Mouse (Mus musculus): Measurements from ENCODE around the gene Cer1. TPM values are rescaled to one million over a fixed set of nuclear protein-coding genes. Genes with fewer than 3 reads are reported as not detected.

Cer1 gene
- polyA plus RNA-seq, 1 experiment from 2014 or later: not detected

DNA sequence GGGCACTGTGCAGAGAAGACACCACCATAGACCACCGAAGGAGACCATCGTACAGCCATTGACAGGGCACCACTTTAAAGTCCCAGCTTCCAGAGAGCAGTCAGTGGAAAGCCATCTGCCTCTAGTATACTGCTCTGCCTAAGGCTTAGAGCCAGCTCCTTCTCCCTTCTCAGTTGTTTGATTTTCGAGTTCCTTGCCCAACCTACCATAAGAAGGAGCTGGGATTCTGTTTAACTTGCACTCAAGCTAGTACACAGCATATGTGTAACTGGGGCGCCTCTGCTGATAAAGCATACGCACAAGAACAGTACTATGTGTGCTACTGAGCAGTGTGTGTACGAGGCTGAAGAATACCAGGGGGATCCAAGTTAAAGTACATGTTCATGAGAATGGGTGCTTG lies 5.8 kb downstream of the Cer1 start:
- no peak overlapping the region for H3K9ac ChIP-seq (ENCODE audit: low read depth, low read length)
- DNase-seq (ENCODE audit: low spot score) (no peak), ATAC-seq (replicated peaks; ENCODE audit: low FRiP score, low read depth) (no peak)
- H3K4me2 ChIP-seq (ENCODE audit: low read length): no peak overlapping the region
- H3K36me3 ChIP-seq (ENCODE audit: insufficient read depth, low read length): no peaks in the 10 kb centered on the region
- WGBS: 89% methylated on average over 6 of the region's 6 CpGs
- H3K4me3 ChIP-seq (replicated peaks; ENCODE audit: low read depth, low read length): no peak overlapping the region
- no peaks in the 10 kb centered on the region for H3K4me1 ChIP-seq (replicated peaks; ENCODE audit: insufficient read depth, low read length)
- no peaks in the 10 kb centered on the region for H3K27me3 ChIP-seq (ENCODE audit: insufficient read depth, low read length)
- TF ChIP-seq CTCF (IDR thresholded peaks at IDR 0.05; ENCODE audit: low read depth): no peak
- H3K9me3 ChIP-seq (replicated peaks; ENCODE audit: low read length): no peaks in the 10 kb centered on the region
- H3K27ac ChIP-seq: no peak overlapping the region

DNA sequence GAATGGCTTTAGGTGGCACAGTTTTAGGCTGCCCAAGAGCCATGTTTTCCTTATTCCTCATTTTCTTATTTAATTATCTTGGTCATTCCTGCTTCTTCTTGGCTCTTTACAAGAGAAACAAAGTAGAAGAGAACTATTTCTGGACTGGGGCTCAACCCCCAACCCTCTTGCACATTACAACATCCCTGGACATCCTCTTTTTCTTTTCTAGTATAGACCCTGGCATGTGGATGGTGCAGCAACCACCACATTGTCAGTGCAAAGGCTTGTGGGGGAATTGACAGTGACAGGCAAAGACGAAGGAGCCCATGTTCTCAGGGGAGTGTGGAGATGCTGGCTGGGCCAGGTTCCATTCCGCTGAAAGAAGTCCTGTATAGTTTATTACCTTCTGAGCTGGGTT lies 8.3 kb downstream of the Cer1 start:
- Histone ChIP-seq H3K4me2 (ENCODE audit: low read length) (no peak overlapping the region), H3K27me3 (ENCODE audit: insufficient read depth, low read length) (no peaks in the 10 kb centered on the region), H3K27ac (no peak overlapping the region), H3K36me3 (ENCODE audit: insufficient read depth, low read length) (no peaks in the 10 kb centered on the region), H3K4me1 (replicated peaks; ENCODE audit: insufficient read depth, low read length) (no peaks in the 10 kb centered on the region), H3K9ac (ENCODE audit: low read depth, low read length) (no peak overlapping the region), H3K4me3 (replicated peaks; ENCODE audit: low read depth, low read length) (no peak overlapping the region), H3K9me3 (replicated peaks; ENCODE audit: low read length) (no peaks in the 10 kb centered on the region)
- WGBS: 89% methylated on average over 2 of the region's 2 CpGs
- DNase-seq (ENCODE audit: low spot score) (no peak), ATAC-seq (replicated peaks; ENCODE audit: low FRiP score, low read depth) (no peak)
- no peak for TF ChIP-seq CTCF (IDR thresholded peaks at IDR 0.05; ENCODE audit: low read depth)

DNA sequence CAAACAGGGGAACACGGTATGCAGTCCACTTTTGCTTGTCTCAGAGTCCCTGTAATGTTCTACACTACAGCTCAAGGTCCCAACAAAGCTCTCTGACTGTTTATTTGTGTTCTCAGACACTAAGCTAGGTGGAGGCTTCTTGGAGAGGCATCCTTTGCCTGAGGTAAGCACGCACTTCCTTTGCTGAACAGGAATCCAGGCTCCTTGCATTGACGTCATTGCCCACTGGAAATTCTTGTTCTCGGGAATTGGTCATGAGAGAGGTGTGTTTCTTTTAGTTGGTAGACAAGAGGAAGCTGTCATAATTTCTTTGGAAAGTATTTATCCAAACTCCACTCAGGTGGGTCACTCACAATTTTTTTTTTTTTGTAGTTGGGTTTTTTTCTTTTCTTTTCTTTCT lies 9.4 kb downstream of the Cer1 start:
- ATAC-seq (replicated peaks; ENCODE audit: low FRiP score, low read depth) (no peak), DNase-seq (ENCODE audit: low spot score) (no peak)
- no peaks in the 10 kb centered on the region for H3K4me1 ChIP-seq (replicated peaks; ENCODE audit: insufficient read depth, low read length)
- no peak overlapping the region for H3K9ac ChIP-seq (ENCODE audit: low read depth, low read length)
- TF ChIP-seq CTCF (IDR thresholded peaks at IDR 0.05; ENCODE audit: low read depth): no peak
- no peak overlapping the region for H3K4me2 ChIP-seq (ENCODE audit: low read length)
- 63% methylated on average over 4 of the region's 4 CpGs for WGBS
- no peaks in the 10 kb centered on the region for H3K9me3 ChIP-seq (replicated peaks; ENCODE audit: low read length)
- no peaks in the 10 kb centered on the region for H3K36me3 ChIP-seq (ENCODE audit: insufficient read depth, low read length)
- H3K4me3 ChIP-seq (replicated peaks; ENCODE audit: low read depth, low read length): no peak overlapping the region
- no peak overlapping the region for H3K27ac ChIP-seq
- H3K27me3 ChIP-seq (ENCODE audit: insufficient read depth, low read length): no peaks in the 10 kb centered on the region

DNA sequence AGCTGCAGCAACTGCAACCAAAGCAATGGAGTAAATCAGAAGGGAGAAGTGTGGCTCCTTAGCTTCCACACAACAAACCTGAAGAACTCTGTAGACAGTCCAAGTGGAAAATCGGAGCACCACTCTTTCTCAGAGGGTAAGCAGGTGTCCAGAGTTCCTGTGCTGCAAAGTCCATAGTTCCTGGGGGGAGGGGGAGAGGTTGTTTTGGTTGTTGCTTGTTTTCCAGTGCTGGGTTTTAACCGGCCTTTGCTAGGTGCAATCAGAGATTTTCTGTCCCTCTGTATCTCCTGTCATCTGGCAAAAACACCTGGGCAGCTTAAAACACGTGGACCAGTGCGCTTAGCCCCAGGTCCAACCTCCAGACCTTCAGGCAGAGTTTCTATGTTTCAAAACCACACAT lies 10.2 kb downstream of the Cer1 start:
- H3K4me3 ChIP-seq (replicated peaks; ENCODE audit: low read depth, low read length): no peak overlapping the region
- H3K27ac ChIP-seq: no peak overlapping the region
- no peaks in the 10 kb centered on the region for H3K27me3 ChIP-seq (ENCODE audit: insufficient read depth, low read length)
- DNase-seq (ENCODE audit: low spot score): no peak
- ATAC-seq (replicated peaks; ENCODE audit: low FRiP score, low read depth): no peak
- no peak overlapping the region for H3K4me2 ChIP-seq (ENCODE audit: low read length)
- 59% methylated on average over 4 of the region's 4 CpGs for WGBS
- no peaks in the 10 kb centered on the region for H3K36me3 ChIP-seq (ENCODE audit: insufficient read depth, low read length)
- no peak overlapping the region for H3K9ac ChIP-seq (ENCODE audit: low read depth, low read length)
- H3K4me1 ChIP-seq (replicated peaks; ENCODE audit: insufficient read depth, low read length): no peaks in the 10 kb centered on the region
- H3K9me3 ChIP-seq (replicated peaks; ENCODE audit: low read length): no peaks in the 10 kb centered on the region
- no peak for TF ChIP-seq CTCF (IDR thresholded peaks at IDR 0.05; ENCODE audit: low read depth)

DNA sequence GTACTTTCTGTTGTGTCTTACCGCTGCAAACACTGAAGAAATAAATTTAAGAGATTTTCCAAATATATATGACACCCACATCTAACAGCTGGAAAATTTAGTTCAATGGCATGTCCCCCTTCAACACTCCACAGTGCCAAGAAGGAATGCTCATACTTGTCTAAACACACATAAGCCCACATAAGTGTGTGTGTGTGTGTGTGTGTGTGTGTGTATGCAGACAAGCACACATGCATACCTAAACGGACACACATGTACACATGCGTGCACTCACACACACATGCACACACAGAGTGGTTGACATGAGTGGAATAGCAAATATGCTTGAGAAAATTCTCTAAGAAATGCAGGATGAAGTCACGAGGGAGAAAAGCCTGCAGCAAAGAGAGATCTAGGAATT lies 12.4 kb downstream of the Cer1 start:
- no peak for ATAC-seq (replicated peaks; ENCODE audit: low FRiP score, low read depth)
- no peak overlapping the region for H3K27ac ChIP-seq
- 74% methylated on average over 4 of the region's 4 CpGs for WGBS

DNA sequence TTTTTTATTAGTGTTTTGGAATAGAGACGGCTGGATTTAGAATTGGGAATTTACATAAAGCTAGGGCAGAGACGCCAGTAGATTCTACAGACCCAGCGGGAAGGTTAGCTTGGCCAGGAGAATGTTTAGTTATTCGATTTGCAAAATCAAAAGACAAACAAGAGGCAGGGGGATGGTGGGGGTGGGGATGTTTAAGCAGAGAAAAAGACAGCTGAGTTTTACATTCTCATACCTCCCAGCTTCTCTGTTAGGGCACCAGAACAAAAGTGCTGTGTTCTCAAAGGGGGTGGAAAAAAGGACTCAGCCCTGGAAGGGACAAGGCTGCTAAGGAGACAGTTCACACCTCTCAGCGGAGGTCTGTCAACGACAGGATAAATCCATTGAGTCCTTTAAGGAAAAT lies 12.8 kb downstream of the Cer1 start:
- Histone ChIP-seq H3K4me2 (ENCODE audit: low read length) (no peak overlapping the region), H3K4me1 (replicated peaks; ENCODE audit: insufficient read depth, low read length) (no peaks in the 10 kb centered on the region), H3K9ac (ENCODE audit: low read depth, low read length) (no peak overlapping the region), H3K36me3 (ENCODE audit: insufficient read depth, low read length) (no peaks in the 10 kb centered on the region), H3K27ac (no peak overlapping the region), H3K27me3 (ENCODE audit: insufficient read depth, low read length) (no peaks in the 10 kb centered on the region), H3K4me3 (replicated peaks; ENCODE audit: low read depth, low read length) (no peak overlapping the region), H3K9me3 (replicated peaks; ENCODE audit: low read length) (no peaks in the 10 kb centered on the region)
- ATAC-seq (replicated peaks; ENCODE audit: low FRiP score, low read depth) (no peak), DNase-seq (ENCODE audit: low spot score) (no peak)
- WGBS: 52% methylated on average over 6 of the region's 6 CpGs
- no peak for TF ChIP-seq CTCF (IDR thresholded peaks at IDR 0.05; ENCODE audit: low read depth)

More for the DNA sequence above, 12.4 kb downstream of the Cer1 start:
- Histone ChIP-seq H3K4me2 (ENCODE audit: low read length) (no peak overlapping the region), H3K9me3 (replicated peaks; ENCODE audit: low read length) (no peaks in the 10 kb centered on the region), H3K9ac (ENCODE audit: low read depth, low read length) (no peak overlapping the region), H3K36me3 (ENCODE audit: insufficient read depth, low read length) (no peaks in the 10 kb centered on the region), H3K4me1 (replicated peaks; ENCODE audit: insufficient read depth, low read length) (no peaks in the 10 kb centered on the region), H3K27me3 (ENCODE audit: insufficient read depth, low read length) (no peaks in the 10 kb centered on the region), H3K4me3 (replicated peaks; ENCODE audit: low read depth, low read length) (no peak overlapping the region)
- TF ChIP-seq CTCF (IDR thresholded peaks at IDR 0.05; ENCODE audit: low read depth): no peak
- no peak for DNase-seq (ENCODE audit: low spot score)

DNA sequence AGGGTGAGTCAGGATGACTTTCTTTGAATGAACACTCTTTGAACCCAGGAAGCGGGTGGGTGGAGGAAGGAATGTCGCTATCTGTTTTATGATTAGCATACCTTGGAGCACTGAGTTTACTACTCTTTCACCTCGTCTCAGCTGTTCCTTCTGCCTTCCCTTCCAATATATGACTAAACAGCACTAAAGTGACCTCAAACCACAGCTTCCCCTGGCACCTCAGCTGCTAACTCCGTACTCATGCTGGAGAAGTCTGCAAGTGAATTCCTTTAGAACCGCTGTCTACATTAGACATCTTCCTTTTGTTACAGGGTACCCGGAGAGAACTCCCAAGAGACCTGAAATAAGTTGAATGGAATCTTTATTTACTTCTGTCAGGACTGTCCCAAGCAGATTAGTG lies 14.0 kb downstream of the Cer1 start:
- Histone ChIP-seq H3K27me3 (ENCODE audit: insufficient read depth, low read length) (no peaks in the 10 kb centered on the region), H3K27ac (no peak overlapping the region), H3K36me3 (ENCODE audit: insufficient read depth, low read length) (no peaks in the 10 kb centered on the region), H3K9ac (ENCODE audit: low read depth, low read length) (no peak overlapping the region), H3K9me3 (replicated peaks; ENCODE audit: low read length) (no peaks in the 10 kb centered on the region), H3K4me2 (ENCODE audit: low read length) (no peak overlapping the region), H3K4me1 (replicated peaks; ENCODE audit: insufficient read depth, low read length) (no peaks in the 10 kb centered on the region), H3K4me3 (replicated peaks; ENCODE audit: low read depth, low read length) (no peak overlapping the region)
- ATAC-seq (replicated peaks; ENCODE audit: low FRiP score, low read depth): no peak
- no peak for DNase-seq (ENCODE audit: low spot score)
- WGBS: 66% methylated on average over 6 of the region's 6 CpGs
- no peak for TF ChIP-seq CTCF (IDR thresholded peaks at IDR 0.05; ENCODE audit: low read depth)

Data from kidney, postnatal 0 days (tissue).